Mouse (Mus musculus): ENCODE data around the gene Arsg. TPM values are rescaled to one million over a fixed set of nuclear protein-coding genes. Genes with fewer than 3 reads are reported as not detected.

Gene Arsg
- polyA plus RNA-seq, 1 experiment from 2014 or later, result 1.9 TPM

GRCm38 (mm10) chr11:109554443-109554842 lies 81.3 kb downstream of the Arsg start:
- DNase-seq (ENCODE audit: low spot score) (peak; percentile 56), ATAC-seq (replicated peaks; ENCODE audit: insufficient number of reproducible peaks, low FRiP score, low TSS enrichment, low read depth) (no peak; the same call in 1 of the 2 replicates)
- no peaks in the 10 kb centered on the region for H3K4me1 ChIP-seq (ENCODE audit: control insufficient read depth, insufficient read depth, low read length)
- no peak overlapping the region for H3K9ac ChIP-seq (replicated peaks; ENCODE audit: low read length)
- H3K27ac ChIP-seq (replicated peaks; ENCODE audit: low read depth, low read length), result no peak overlapping the region
- H3K27me3 ChIP-seq (ENCODE audit: control insufficient read depth, insufficient read depth, low read length), result no peaks in the 10 kb centered on the region
- no peak overlapping the region for H3K4me3 ChIP-seq (ENCODE audit: low read depth, low read length)
- H3K36me3 ChIP-seq (replicated peaks; ENCODE audit: control insufficient read depth, insufficient read depth, low read depth, low read length), result no peaks in the 10 kb centered on the region
- no peak overlapping the region for H3K4me2 ChIP-seq (ENCODE audit: low read depth, low read length)
- H3K9me3 ChIP-seq (replicated peaks; ENCODE audit: control insufficient read depth, low read length), result no peaks in the 10 kb centered on the region
- WGBS, result 35% methylated on average over 3 of the region's 3 CpGs

DNA sequence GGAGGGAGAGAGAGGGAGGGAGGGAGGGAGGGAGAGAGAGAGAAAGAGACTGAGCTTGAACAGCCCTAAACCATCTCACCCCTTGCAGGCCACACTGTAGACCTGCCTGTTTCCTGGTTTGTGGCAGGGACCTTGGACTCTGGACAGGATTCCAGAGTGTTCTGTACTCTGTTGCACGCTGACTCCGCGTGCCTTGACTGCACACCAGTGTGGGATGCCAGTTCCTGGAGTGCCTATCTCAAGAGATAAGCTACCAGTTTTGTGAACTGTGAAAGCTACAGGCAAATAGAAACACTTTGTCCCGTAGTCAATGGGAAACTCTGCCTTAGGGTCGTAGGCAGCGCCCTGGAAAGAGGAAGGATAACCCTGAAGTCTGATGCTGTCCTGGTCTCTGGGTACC lies 83.0 kb downstream of the Arsg start:
- ATAC-seq (replicated peaks; ENCODE audit: insufficient number of reproducible peaks, low FRiP score, low TSS enrichment, low read depth) (no peak), DNase-seq (ENCODE audit: low spot score) (no peak)
- Histone ChIP-seq H3K4me3 (ENCODE audit: low read depth, low read length) (no peak overlapping the region), H3K9me3 (replicated peaks; ENCODE audit: control insufficient read depth, low read length) (no peaks in the 10 kb centered on the region), H3K27ac (replicated peaks; ENCODE audit: low read depth, low read length) (no peak overlapping the region), H3K9ac (replicated peaks; ENCODE audit: low read length) (no peak overlapping the region), H3K4me2 (ENCODE audit: low read depth, low read length) (no peak overlapping the region), H3K36me3 (replicated peaks; ENCODE audit: control insufficient read depth, insufficient read depth, low read depth, low read length) (no peaks in the 10 kb centered on the region), H3K27me3 (ENCODE audit: control insufficient read depth, insufficient read depth, low read length) (no peaks in the 10 kb centered on the region), H3K4me1 (ENCODE audit: control insufficient read depth, insufficient read depth, low read length) (no peaks in the 10 kb centered on the region)
- WGBS, result 86% methylated on average over 6 of the region's 6 CpGs

DNA sequence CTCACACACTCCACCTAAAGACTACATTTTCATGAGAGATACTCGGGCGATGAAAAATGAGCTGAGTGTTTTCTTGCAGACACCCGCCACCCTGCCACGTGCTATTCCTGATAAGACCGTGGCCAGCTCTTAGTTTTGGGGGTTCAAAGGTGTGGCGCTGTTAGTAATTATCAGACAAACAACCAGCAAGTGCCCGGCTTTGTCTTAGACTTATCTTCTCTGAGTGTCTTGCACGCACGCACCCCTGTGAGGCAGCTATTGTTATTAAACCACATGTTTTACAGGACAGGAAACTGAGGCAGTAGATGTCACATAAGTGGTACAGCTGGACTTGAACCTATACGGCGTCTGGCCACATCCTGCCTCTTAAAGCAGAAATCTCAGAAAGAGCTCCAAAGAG lies 84.2 kb downstream of the Arsg start:
- Histone ChIP-seq H3K27me3 (ENCODE audit: control insufficient read depth, insufficient read depth, low read length) (no peaks in the 10 kb centered on the region), H3K4me1 (ENCODE audit: control insufficient read depth, insufficient read depth, low read length) (no peaks in the 10 kb centered on the region), H3K4me2 (ENCODE audit: low read depth, low read length) (no peak overlapping the region), H3K9me3 (replicated peaks; ENCODE audit: control insufficient read depth, low read length) (no peaks in the 10 kb centered on the region), H3K4me3 (ENCODE audit: low read depth, low read length) (no peak overlapping the region), H3K9ac (replicated peaks; ENCODE audit: low read length) (no peak overlapping the region), H3K36me3 (replicated peaks; ENCODE audit: control insufficient read depth, insufficient read depth, low read depth, low read length) (no peaks in the 10 kb centered on the region), H3K27ac (replicated peaks; ENCODE audit: low read depth, low read length) (no peak overlapping the region)
- ATAC-seq (replicated peaks; ENCODE audit: insufficient number of reproducible peaks, low FRiP score, low TSS enrichment, low read depth) (no peak), DNase-seq (ENCODE audit: low spot score) (no peak)
- WGBS, result 85% methylated on average over 11 of the region's 11 CpGs

DNA sequence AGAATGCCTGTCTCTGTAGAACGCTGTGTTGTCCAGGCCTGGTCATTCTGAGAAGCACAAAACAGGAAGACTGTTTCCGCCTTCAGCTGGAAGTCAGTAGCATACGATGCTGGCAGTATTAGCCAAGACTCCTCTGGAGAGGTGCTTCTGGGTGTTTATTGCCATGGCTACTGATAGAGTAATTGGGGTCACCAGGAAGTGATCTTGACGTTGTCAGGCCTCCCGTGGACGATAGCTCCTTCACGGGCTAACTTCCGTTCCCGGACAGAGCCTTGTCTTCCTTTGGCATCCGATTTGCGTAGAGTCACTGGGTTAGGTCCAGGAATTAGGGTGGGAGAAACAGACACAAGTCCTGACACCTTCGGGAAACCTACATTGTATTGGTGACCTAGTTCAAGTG lies 86.1 kb downstream of the Arsg start:
- H3K36me3 ChIP-seq (replicated peaks; ENCODE audit: control insufficient read depth, insufficient read depth, low read depth, low read length), result no peaks in the 10 kb centered on the region
- no peak for DNase-seq (ENCODE audit: low spot score)

GRCm38 (mm10) chr11:109560793-109561257 lies 87.7 kb downstream of the Arsg start:
- H3K9ac ChIP-seq (replicated peaks; ENCODE audit: low read length), result no peak overlapping the region
- no peaks in the 10 kb centered on the region for H3K36me3 ChIP-seq (replicated peaks; ENCODE audit: control insufficient read depth, insufficient read depth, low read depth, low read length)
- no peaks in the 10 kb centered on the region for H3K27me3 ChIP-seq (ENCODE audit: control insufficient read depth, insufficient read depth, low read length)
- H3K27ac ChIP-seq (replicated peaks; ENCODE audit: low read depth, low read length), result no peak overlapping the region
- DNase-seq (ENCODE audit: low spot score) (peak; percentile 56), ATAC-seq (replicated peaks; ENCODE audit: insufficient number of reproducible peaks, low FRiP score, low TSS enrichment, low read depth) (no peak)
- no peaks in the 10 kb centered on the region for H3K9me3 ChIP-seq (replicated peaks; ENCODE audit: control insufficient read depth, low read length)
- H3K4me3 ChIP-seq (ENCODE audit: low read depth, low read length), result no peak overlapping the region
- WGBS, result 23% methylated on average over 9 of the region's 9 CpGs
- no peak overlapping the region for H3K4me2 ChIP-seq (ENCODE audit: low read depth, low read length)
- no peaks in the 10 kb centered on the region for H3K4me1 ChIP-seq (ENCODE audit: control insufficient read depth, insufficient read depth, low read length)

More for the DNA sequence above, 86.1 kb downstream of the Arsg start:
- Histone ChIP-seq H3K4me2 (ENCODE audit: low read depth, low read length) (no peak overlapping the region), H3K9ac (replicated peaks; ENCODE audit: low read length) (no peak overlapping the region), H3K9me3 (replicated peaks; ENCODE audit: control insufficient read depth, low read length) (no peaks in the 10 kb centered on the region), H3K27me3 (ENCODE audit: control insufficient read depth, insufficient read depth, low read length) (no peaks in the 10 kb centered on the region), H3K4me1 (ENCODE audit: control insufficient read depth, insufficient read depth, low read length) (no peaks in the 10 kb centered on the region), H3K4me3 (ENCODE audit: low read depth, low read length) (no peak overlapping the region), H3K27ac (replicated peaks; ENCODE audit: low read depth, low read length) (no peak overlapping the region)
- 92% methylated on average over 12 of the region's 12 CpGs for WGBS
- ATAC-seq (replicated peaks; ENCODE audit: insufficient number of reproducible peaks, low FRiP score, low TSS enrichment, low read depth), result no peak

GRCm38 (mm10) chr11:109561445-109561844 lies 88.3 kb downstream of the Arsg start:
- Histone ChIP-seq H3K4me2 (ENCODE audit: low read depth, low read length) (no peak overlapping the region), H3K4me1 (ENCODE audit: control insufficient read depth, insufficient read depth, low read length) (no peaks in the 10 kb centered on the region), H3K27me3 (ENCODE audit: control insufficient read depth, insufficient read depth, low read length) (no peaks in the 10 kb centered on the region), H3K9ac (replicated peaks; ENCODE audit: low read length) (no peak overlapping the region), H3K36me3 (replicated peaks; ENCODE audit: control insufficient read depth, insufficient read depth, low read depth, low read length) (no peaks in the 10 kb centered on the region), H3K4me3 (ENCODE audit: low read depth, low read length) (no peak overlapping the region), H3K9me3 (replicated peaks; ENCODE audit: control insufficient read depth, low read length) (no peaks in the 10 kb centered on the region), H3K27ac (replicated peaks; ENCODE audit: low read depth, low read length) (no peak overlapping the region)
- ATAC-seq (replicated peaks; ENCODE audit: insufficient number of reproducible peaks, low FRiP score, low TSS enrichment, low read depth) (no peak), DNase-seq (ENCODE audit: low spot score) (peak; percentile 31)
- 46% methylated on average over 3 of the region's 3 CpGs for WGBS

DNA sequence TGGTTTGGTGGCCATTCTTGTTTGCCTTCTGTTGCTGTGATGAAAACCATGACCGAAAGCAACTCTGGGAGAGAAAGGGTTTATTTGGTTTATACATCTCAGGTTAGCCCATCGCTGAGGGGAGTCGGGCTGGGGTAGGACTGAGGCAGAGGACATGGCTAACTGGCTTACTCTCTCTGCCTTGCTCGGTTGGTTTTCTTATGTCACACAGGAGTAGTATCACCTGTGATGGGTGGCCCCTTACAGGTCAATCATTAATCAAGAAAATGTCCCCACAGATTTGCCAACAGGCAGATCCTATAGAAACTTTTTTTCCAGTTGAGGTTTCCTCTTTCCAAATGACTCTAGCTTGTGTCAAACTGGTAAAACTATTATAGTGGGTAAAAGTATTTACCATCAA lies 90.5 kb downstream of the Arsg start:
- no peak overlapping the region for H3K9ac ChIP-seq (replicated peaks; ENCODE audit: low read length)
- DNase-seq (ENCODE audit: low spot score), result no peak
- H3K27me3 ChIP-seq (ENCODE audit: control insufficient read depth, insufficient read depth, low read length), result no peaks in the 10 kb centered on the region
- no peaks in the 10 kb centered on the region for H3K4me1 ChIP-seq (ENCODE audit: control insufficient read depth, insufficient read depth, low read length)
- H3K4me2 ChIP-seq (ENCODE audit: low read depth, low read length), result no peak overlapping the region
- ATAC-seq (replicated peaks; ENCODE audit: insufficient number of reproducible peaks, low FRiP score, low TSS enrichment, low read depth), result no peak
- 86% methylated on average over 4 of the region's 4 CpGs for WGBS
- H3K4me3 ChIP-seq (ENCODE audit: low read depth, low read length), result no peak overlapping the region
- no peak overlapping the region for H3K27ac ChIP-seq (replicated peaks; ENCODE audit: low read depth, low read length)
- no peaks in the 10 kb centered on the region for H3K36me3 ChIP-seq (replicated peaks; ENCODE audit: control insufficient read depth, insufficient read depth, low read depth, low read length)
- H3K9me3 ChIP-seq (replicated peaks; ENCODE audit: control insufficient read depth, low read length), result no peaks in the 10 kb centered on the region

- H3K36me3 ChIP-seq (replicated peaks; ENCODE audit: control insufficient read depth, insufficient read depth, low read depth, low read length), result no peaks in the 10 kb centered on the region
- H3K4me2 ChIP-seq (ENCODE audit: low read depth, low read length), result no peak overlapping the region
- no peaks in the 10 kb centered on the region for H3K27me3 ChIP-seq (ENCODE audit: control insufficient read depth, insufficient read depth, low read length)
- WGBS, result 89% methylated on average over 15 of the region's 15 CpGs
- H3K9me3 ChIP-seq (replicated peaks; ENCODE audit: control insufficient read depth, low read length), result no peaks in the 10 kb centered on the region
- ATAC-seq (replicated peaks; ENCODE audit: insufficient number of reproducible peaks, low FRiP score, low TSS enrichment, low read depth) (no peak), DNase-seq (ENCODE audit: low spot score) (no peak)
- H3K4me1 ChIP-seq (ENCODE audit: control insufficient read depth, insufficient read depth, low read length), result no peaks in the 10 kb centered on the region
- no peak overlapping the region for H3K9ac ChIP-seq (replicated peaks; ENCODE audit: low read length)
- no peak overlapping the region for H3K27ac ChIP-seq (replicated peaks; ENCODE audit: low read depth, low read length)
- no peak overlapping the region for H3K4me3 ChIP-seq (ENCODE audit: low read depth, low read length)
These were observed 91.5 kb downstream of the Arsg start for GRCm38 (mm10) chr11:109564466-109565214.
